ENCODE assay signal across 17 mouse cellular contexts in genomic region chr6:78280541-78280940, GRCm38 (mm10).
DNase-seq lines count a peak whose midpoint lies in the region; ATAC-seq lines count a peak whose summit lies in the region.
"Had no signal": no experiment of that assay in that cellular context is flagged by ENCODE, and none has a peak within 500 bp of the region (broad histone marks: within the 10 kb centered on the region; RNA-seq: fewer than 3 reads in every experiment).

No protein-coding gene starts in this region.

- no peak for ATAC-seq in erythroblast, adult 5-6 weeks (replicated peaks; ENCODE audit: low FRiP score, poor library complexity, severe bottlenecking)
- no peak for ATAC-seq in midbrain, embryonic 13.5 days
- ATAC-seq: forebrain, embryonic 16.5 days; liver, postnatal 0 days had no signal

- no peaks in the 10 kb centered on the region for H3K9me3 ChIP-seq in midbrain, embryonic 13.5 days
- H3K9me3 ChIP-seq: hindbrain, embryonic 12.5 days; neural tube, embryonic 13.5 days had no signal

- H3K4me2 ChIP-seq in midbrain, embryonic 13.5 days (replicated peaks), result no peak overlapping the region
- H3K4me2 ChIP-seq: hindbrain, embryonic 12.5 days; neural tube, embryonic 13.5 days had no signal

- intact Hi-C loops in left cerebral cortex, postnatal 4 days (cut with DNase I), result no loop called here

- H3K27ac ChIP-seq in midbrain, embryonic 13.5 days, result no peak overlapping the region
- H3K27ac ChIP-seq: hindbrain, embryonic 12.5 days; neural tube, embryonic 13.5 days had no signal

- peaks cover 7% of the 10 kb centered on the region; the same call in 1 of the 2 replicates for H3K4me1 ChIP-seq in midbrain, embryonic 13.5 days (replicated peaks)
- H3K4me1 ChIP-seq: hindbrain, embryonic 12.5 days had no signal

- no peak overlapping the region for H3K4me3 ChIP-seq in midbrain, embryonic 13.5 days (replicated peaks)
- H3K4me3 ChIP-seq: erythroblast, embryonic 14.5 days; hindbrain, embryonic 12.5 days; neural tube, embryonic 13.5 days had no signal

- H3K9ac ChIP-seq in midbrain, embryonic 13.5 days (replicated peaks), result no peak overlapping the region
- H3K9ac ChIP-seq: hindbrain, embryonic 12.5 days; liver, postnatal 0 days; neural tube, embryonic 13.5 days had no signal

- no peaks in the 10 kb centered on the region for H3K27me3 ChIP-seq in midbrain, embryonic 13.5 days
- H3K27me3 ChIP-seq: hindbrain, embryonic 12.5 days; neural tube, embryonic 13.5 days had no signal

- WGBS in midbrain, embryonic 13.5 days, result 79% methylated on average over 5 of the region's 5 CpGs

- peak; percentile 19 for DNase-seq in left cerebral cortex, adult 11 months (ENCODE audit: low spot score)
- DNase-seq in left cerebral cortex, postnatal 4 days, result no peak
- DNase-seq in frontal cortex, postnatal 25 days (ENCODE audit: low spot score in 2 of 2), result peak; percentile 8 to 28
- DNase-seq in left cerebral cortex, adult 8-10 months (ENCODE audit: low spot score in 2 of 2), result peak; percentile 3 to 58
- peak; percentile 76 for DNase-seq in telencephalon, adult 2 months (ENCODE audit: low read depth, low spot score)
- DNase-seq: B cell, adult 2 months; cerebellum, postnatal 25 days; gastrocnemius, postnatal 36 days; liver; liver, postnatal 0 days; thymus, adult 2 months had no signal

- no peaks in the 10 kb centered on the region for H3K36me3 ChIP-seq in midbrain, embryonic 13.5 days
- H3K36me3 ChIP-seq: hindbrain, embryonic 12.5 days; neural tube, embryonic 13.5 days had no signal
